Mouse (Mus musculus) liver, postnatal 0 days (tissue): ENCODE results near the gene Saysd1. TPM values are rescaled to one million over a fixed set of nuclear protein-coding genes. Genes with fewer than 3 reads are reported as not detected.
"Not testable (repeated sequence)": the region's sequence is repeated elsewhere in the genome, so short reads cannot be mapped to it uniquely, and the experiment has no call there.

Experiments used
- ATAC-seq: fragments of 200-750 bp; cut with Nextera tagmentation; 2 replicates; pipeline ENCODE4 v1.8.0; 2017; ENCODE audit warnings: mild to moderate bottlenecking, moderate library complexity
- DNase-seq: peaks from one replicate; pipeline ENCODE4 v3.0.0-alpha.2; 2016
- H3K27ac ChIP-seq: fragments of 300-500 bp; sonication (generic); 2 replicates; pipeline ENCODE4 v1.5.1; 2014; ENCODE audit warnings: antibody characterized with exemption, moderate library complexity, mild to moderate bottlenecking, low read depth
- H3K27me3 ChIP-seq: fragments of 300-500 bp; sonication (generic); 2 replicates; pipeline ENCODE4 v1.6.1; 2014; ENCODE audit warnings: low read length, control low read depth, mixed read lengths; ENCODE audit not compliant: insufficient read depth
- H3K36me3 ChIP-seq: fragments of 300-500 bp; sonication (generic); replicated peaks from 2 replicates; pipeline ENCODE4 v1.6.1; 2014; ENCODE audit warnings: mild to moderate bottlenecking, control low read depth, low read length, moderate library complexity, mixed read lengths; ENCODE audit not compliant: insufficient read depth
- H3K4me1 ChIP-seq: fragments of 300-500 bp; sonication (generic); 2 replicates; pipeline ENCODE4 v1.6.1; 2014; ENCODE audit warnings: antibody characterized with exemption, mild to moderate bottlenecking, control low read depth; ENCODE audit not compliant: insufficient read depth
- H3K4me2 ChIP-seq: fragments of 300-500 bp; sonication (generic); 2 replicates; pipeline ENCODE4 v1.6.1; 2014; ENCODE audit warnings: low read depth, mild to moderate bottlenecking, low read length, moderate library complexity, mixed read lengths
- H3K4me3 ChIP-seq: fragments of 300-500 bp; sonication (generic); 2 replicates; pipeline ENCODE4 v1.5.1; 2014; ENCODE audit warnings: low read depth, low read length
- H3K9ac ChIP-seq: fragments of 300-500 bp; sonication (generic); replicated peaks from 2 replicates; pipeline ENCODE4 v1.6.1; 2014; ENCODE audit warnings: mild to moderate bottlenecking, moderate library complexity
- H3K9me3 ChIP-seq: fragments of 300-500 bp; sonication (generic); 2 replicates; pipeline ENCODE4 v1.6.1; 2016; ENCODE audit warnings: mild to moderate bottlenecking, control low read depth, low read length, mixed read lengths
- CTCF ChIP-seq: sonication (generic); IDR thresholded peaks from 2 replicates; pipeline ENCODE4 v1.5.1; 2016; ENCODE audit warnings: antibody characterized with exemption, low read depth
- EP300 ChIP-seq: IDR thresholded peaks from 2 replicates; pipeline ENCODE4 v1.6.1; 2016; ENCODE audit warnings: antibody characterized with exemption, low read depth, mild to moderate bottlenecking
- WGBS: fragments of 180-500 bp; shearing (Covaris S2); extraction: QIAGEN DNeasy Blood & Tissue Kit; methylation state at CpG from one replicate; pipeline ENCODE4 v1.1.7; 2014; ENCODE audit not compliant: insufficient replicate concordance; 5-methylcytosine and 5-hydroxymethylcytosine counted together
- polyA plus RNA-seq: library from polyadenylated mRNA; unstranded; fragments of >200 nt; fragmentation: Nextera tagmentation; extraction: Ambion mirVana; gene quantifications from 2 replicates; pipeline ENCODE4 v1.2.1, GENCODE M21; 2015

Gene Saysd1
- polyA plus RNA-seq, 1 experiment from 2014 or later: 9.6 TPM

DNA sequence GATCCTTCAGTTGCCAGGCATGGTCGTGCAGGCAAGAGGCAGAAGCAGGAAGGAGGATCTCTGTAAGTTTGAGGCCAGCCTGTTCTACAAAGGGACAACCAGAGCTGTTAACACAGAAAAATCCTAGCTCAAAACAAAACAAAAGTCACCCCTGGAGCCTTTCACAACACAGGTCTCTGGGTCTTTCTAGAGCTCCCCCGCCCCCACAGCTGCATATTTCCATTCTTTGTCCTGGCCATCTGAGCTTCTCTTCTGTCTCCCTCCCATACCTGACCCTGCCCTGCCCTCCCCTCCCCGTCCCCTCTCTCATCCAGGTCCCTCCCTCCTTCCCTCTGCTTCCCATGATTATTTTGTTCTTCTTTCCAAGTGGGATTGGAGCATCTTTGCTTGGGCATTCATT lies 108.7 kb downstream of the Saysd1 start:
- Histone ChIP-seq H3K27me3 (no peaks in the 10 kb centered on the region), H3K4me2 (no peak overlapping the region), H3K9ac (no peak overlapping the region), H3K4me3 (no peak overlapping the region), H3K27ac (no peak overlapping the region), H3K9me3 (no peaks in the 10 kb centered on the region), H3K36me3 (no peaks in the 10 kb centered on the region), H3K4me1 (peaks cover 5% of the 10 kb centered on the region; the same call in 1 of the 2 replicates)
- ATAC-seq: no peak
- 48% methylated on average over 3 of the region's 3 CpGs for WGBS
- TF ChIP-seq EP300 (no peak), CTCF (no peak)
- DNase-seq: no peak

DNA sequence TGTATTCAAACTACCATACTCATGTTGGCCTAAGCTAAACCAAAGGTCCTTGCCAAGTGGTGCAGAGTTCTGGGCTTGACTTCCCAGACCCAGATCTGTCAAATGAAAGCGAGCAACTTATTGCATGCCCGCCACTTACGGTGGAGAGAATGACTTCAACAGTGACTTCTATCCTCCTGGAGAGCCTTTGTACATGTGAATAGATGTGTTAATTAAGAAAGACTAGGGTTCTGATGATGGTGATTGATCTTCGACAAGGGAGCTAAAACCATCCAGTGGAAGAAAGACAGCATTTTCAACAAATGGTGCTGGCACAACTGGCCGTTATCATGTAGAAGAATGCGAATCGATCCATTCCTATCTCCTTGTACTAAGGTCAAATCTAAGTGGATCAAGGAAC lies 110.9 kb downstream of the Saysd1 start:
- not testable (repeated sequence) for H3K9ac ChIP-seq, H3K27me3 ChIP-seq, ATAC-seq, DNase-seq, H3K9me3 ChIP-seq, H3K27ac ChIP-seq, H3K4me1 ChIP-seq, H3K36me3 ChIP-seq, H3K4me2 ChIP-seq, H3K4me3 ChIP-seq
- WGBS: 87% methylated on average over 5 of the region's 7 CpGs

Other genes with a start within 250 kb of the Saysd1 start
- 6.2 and 8.3 TPM in 2 replicates for gene Gng2, start 160.9 kb downstream of the Saysd1 start, polyA plus RNA-seq
- gene Kcnk5, start 43.3 kb upstream of the Saysd1 start, polyA plus RNA-seq: 4.5 and 5.1 TPM in 2 replicates
- 1.4 and 2.0 TPM in 2 replicates for gene Kcnk16, start 130.7 kb upstream of the Saysd1 start, polyA plus RNA-seq
- gene Nudt13, start 156.2 kb upstream of the Saysd1 start, polyA plus RNA-seq: 3.8 and 5.5 TPM in 2 replicates
- gene Ecd, start 209.6 kb upstream of the Saysd1 start, polyA plus RNA-seq: 19.8 and 23.0 TPM in 2 replicates
- 5.4 and 5.7 TPM in 2 replicates for gene Fam149b, start 209.6 kb upstream of the Saysd1 start, polyA plus RNA-seq